Mouse (Mus musculus) cerebral cortex, adult 2 months (tissue): Measurements from ENCODE around the gene Ankrd26.

Experiments
- WGBS: fragments of 180-500 bp; shearing (Covaris S2); methylation state at CpG from one replicate; pipeline ENCODE4 v1.1.7; 2018; 5-methylcytosine and 5-hydroxymethylcytosine counted together

Ankrd26 gene

GRCm38 (mm10) chr6:118478957-118479708 lies 82.9 kb downstream of the Ankrd26 start, which contains the start of gene Zfp9:
Zfp9 (minus strand) TSS chr6:118479320.
- WGBS: under 1% methylated on average over 43 of the region's 57 CpGs

GRCm38 (mm10) chr6:118477875-118478785 lies 83.9 kb downstream of the Ankrd26 start:
- WGBS: 20% methylated on average over 10 of the region's 10 CpGs

- 86% methylated on average over 15 of the region's 15 CpGs for WGBS
Measured at GRCm38 (mm10) chr6:118462069-118462705, 99.8 kb downstream of the Ankrd26 start.

GRCm38 (mm10) chr6:118457726-118458125 lies 104.3 kb downstream of the Ankrd26 start:
- 96% methylated on average over 1 of the region's 1 CpGs for WGBS

GRCm38 (mm10) chr6:118455042-118455631 lies 106.9 kb downstream of the Ankrd26 start, which contains the start of gene Zfp248:
Zfp248 (minus strand) TSS chr6:118455528.
- WGBS: under 1% methylated on average over 43 of the region's 43 CpGs

GRCm38 (mm10) chr6:118454452-118454851 lies 107.6 kb downstream of the Ankrd26 start:
- 12% methylated on average over 8 of the region's 8 CpGs for WGBS
